Mouse (Mus musculus) hindbrain, embryonic 13.5 days (tissue): Measurements from ENCODE around the gene Cc2d2b. TPM values are rescaled to one million over a fixed set of nuclear protein-coding genes. Genes with fewer than 3 reads are reported as not detected.
A peak's percentile ranks its signal among the peaks of the same experiment; 100 is the strongest.

Experiments used
- ATAC-seq: fragments of 200-750 bp; cut with Nextera tagmentation; 2 replicates; pipeline ENCODE4 v1.8.0; 2017; ENCODE audit warnings: moderate TSS enrichment; ENCODE audit not compliant: low FRiP score
- H3K27ac ChIP-seq: fragments of 300-500 bp; sonication (generic); 2 replicates; pipeline ENCODE4 v1.5.1; 2015; ENCODE audit warnings: inconsistent platforms, mild to moderate bottlenecking, moderate library complexity
- H3K27me3 ChIP-seq: fragments of 300-500 bp; sonication (generic); 2 replicates; pipeline ENCODE4 v1.6.1; 2015; ENCODE audit warnings: mild to moderate bottlenecking, inconsistent platforms
- H3K36me3 ChIP-seq: fragments of 300-500 bp; sonication (generic); 2 replicates; pipeline ENCODE4 v1.6.1; 2015; ENCODE audit warnings: mild to moderate bottlenecking, inconsistent platforms
- H3K4me1 ChIP-seq: fragments of 300-500 bp; sonication (generic); replicated peaks from 2 replicates; pipeline ENCODE4 v1.6.1; 2015; ENCODE audit warnings: inconsistent platforms
- H3K4me2 ChIP-seq: fragments of 300-500 bp; sonication (generic); 2 replicates; pipeline ENCODE4 v1.6.1; 2015; ENCODE audit warnings: inconsistent platforms, mild to moderate bottlenecking, moderate library complexity
- H3K4me3 ChIP-seq: fragments of 300-500 bp; sonication (generic); 2 replicates; pipeline ENCODE4 v1.5.1; 2015; ENCODE audit warnings: mild to moderate bottlenecking, inconsistent platforms
- H3K9ac ChIP-seq: fragments of 300-500 bp; sonication (generic); 2 replicates; pipeline ENCODE4 v1.6.1; 2015; ENCODE audit warnings: mild to moderate bottlenecking, inconsistent platforms
- H3K9me3 ChIP-seq: fragments of 300-500 bp; sonication (generic); 2 replicates; pipeline ENCODE4 v1.6.1; 2016; ENCODE audit warnings: inconsistent platforms
- WGBS: fragments of 180-500 bp; shearing (Covaris S2); methylation state at CpG from one replicate; pipeline ENCODE4 v1.1.7; 2015; 5-methylcytosine and 5-hydroxymethylcytosine counted together
- polyA plus RNA-seq: library from polyadenylated mRNA; unstranded; fragments of >200 nt; fragmentation: Nextera tagmentation; extraction: Ambion mirVana; gene quantifications from 2 replicates; pipeline ENCODE4 v1.2.1, GENCODE M21; 2015

The Cc2d2b gene
- polyA plus RNA-seq, 1 experiment from 2014 or later = 0.19 TPM

GRCm38 (mm10) chr19:40849391-40849790, 100.8 kb downstream of the Cc2d2b start:
- 74% methylated on average over 12 of the region's 12 CpGs for WGBS
- H3K4me3 ChIP-seq = no peak overlapping the region
- H3K36me3 ChIP-seq = peaks cover 63% of the 10 kb centered on the region
- H3K9me3 ChIP-seq = no peaks in the 10 kb centered on the region
- H3K9ac ChIP-seq = no peak overlapping the region
- no peaks in the 10 kb centered on the region for H3K27me3 ChIP-seq
- no peaks in the 10 kb centered on the region for H3K4me1 ChIP-seq
- no peak overlapping the region for H3K4me2 ChIP-seq
- no peak overlapping the region for H3K27ac ChIP-seq
- ATAC-seq = no peak

DNA sequence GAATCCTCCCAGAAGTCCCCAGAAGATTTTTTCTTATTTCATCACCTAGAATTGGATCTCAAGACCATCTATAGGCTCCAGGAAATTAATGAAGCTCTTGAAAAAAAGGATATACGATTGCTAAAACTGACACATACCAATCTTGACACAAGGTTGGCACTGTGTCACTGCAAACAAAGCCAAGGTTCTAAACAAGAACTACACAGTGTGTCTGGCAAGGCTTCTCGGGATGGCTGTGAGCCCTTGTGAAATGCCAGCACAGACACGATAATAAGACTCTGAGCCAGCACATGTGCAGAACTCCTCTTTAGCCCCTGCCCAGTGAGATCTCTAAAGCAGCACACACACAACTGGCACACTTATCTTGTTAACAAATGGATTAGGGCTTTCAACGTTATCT, 111.0 kb downstream of the Cc2d2b start:
- H3K4me1 ChIP-seq = no peaks in the 10 kb centered on the region
- no peak overlapping the region for H3K4me2 ChIP-seq
- no peaks in the 10 kb centered on the region for H3K9me3 ChIP-seq
- no peak overlapping the region for H3K27ac ChIP-seq
- H3K9ac ChIP-seq = no peak overlapping the region
- ATAC-seq = no peak
- H3K4me3 ChIP-seq = no peak overlapping the region
- no peaks in the 10 kb centered on the region for H3K36me3 ChIP-seq
- 78% methylated on average over 4 of the region's 4 CpGs for WGBS
- peaks cover 20% of the 10 kb centered on the region for H3K27me3 ChIP-seq

GRCm38 (mm10) chr19:40868284-40868683, 119.7 kb downstream of the Cc2d2b start:
- Histone ChIP-seq H3K9me3 (no peaks in the 10 kb centered on the region), H3K9ac (no peak overlapping the region), H3K27me3 (peaks cover 59% of the 10 kb centered on the region), H3K36me3 (no peaks in the 10 kb centered on the region), H3K4me1 (no peaks in the 10 kb centered on the region), H3K4me2 (no peak overlapping the region), H3K4me3 (no peak overlapping the region), H3K27ac (no peak overlapping the region)
- ATAC-seq = no peak
- WGBS = 46% methylated on average over 5 of the region's 5 CpGs

GRCm38 (mm10) chr19:40869425-40870105, 121.0 kb downstream of the Cc2d2b start:
- Histone ChIP-seq H3K27ac (no peak overlapping the region), H3K27me3 (peaks cover 59% of the 10 kb centered on the region), H3K9ac (no peak overlapping the region), H3K36me3 (no peaks in the 10 kb centered on the region), H3K4me3 (no peak overlapping the region), H3K9me3 (no peaks in the 10 kb centered on the region), H3K4me2 (no peak overlapping the region), H3K4me1 (no peaks in the 10 kb centered on the region)
- 94% methylated on average over 3 of the region's 3 CpGs for WGBS
- no peak for ATAC-seq

DNA sequence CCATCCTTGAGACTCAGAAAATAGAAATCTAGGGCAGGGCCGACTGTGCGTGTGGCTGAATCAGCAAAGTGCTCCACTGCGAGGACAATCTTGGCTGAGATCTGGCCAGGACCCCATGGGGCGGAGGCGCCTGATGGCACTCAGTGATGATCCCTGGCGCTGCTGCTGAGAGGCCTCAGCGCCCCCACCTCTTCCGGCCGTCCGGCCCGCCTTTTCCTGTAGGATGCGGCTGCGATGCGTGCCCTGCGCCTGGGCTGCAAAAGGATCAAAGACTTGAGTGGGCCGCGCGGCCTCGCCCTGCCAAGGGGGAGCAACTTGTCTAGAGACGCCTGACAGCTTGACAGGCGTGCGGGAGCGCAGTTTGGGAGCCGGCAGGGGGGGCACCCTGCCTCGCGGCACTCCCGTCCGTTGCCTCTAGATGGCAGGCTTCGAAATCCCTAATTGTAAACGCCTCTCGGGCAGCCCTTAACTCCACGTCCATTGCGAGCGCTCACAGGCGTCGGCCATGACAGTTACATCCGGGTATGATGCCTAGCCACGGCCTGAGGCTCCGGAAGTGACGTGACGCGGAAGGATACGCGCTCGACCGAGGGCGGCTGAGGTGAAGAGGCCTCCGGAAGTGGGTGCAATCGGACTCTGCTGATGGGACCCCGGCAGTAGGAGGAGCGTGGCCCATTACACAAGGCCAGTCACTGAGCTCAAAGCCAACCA, 124.6 kb downstream of the Cc2d2b start:
- Histone ChIP-seq H3K9ac (peak overlapping the region; percentile 76), H3K27me3 (peaks cover 65% of the 10 kb centered on the region), H3K36me3 (no peaks in the 10 kb centered on the region), H3K4me3 (peak overlapping the region; percentile 57), H3K4me2 (peak overlapping the region; percentile 61), H3K27ac (peak overlapping the region; percentile 95), H3K9me3 (no peaks in the 10 kb centered on the region), H3K4me1 (no peaks in the 10 kb centered on the region)
- WGBS = 1% methylated on average over 51 of the region's 51 CpGs
- peak; percentile 99 for ATAC-seq

Other genes with a start within 250 kb of the Cc2d2b start
- 96.3 and 100 TPM in 2 replicates for gene Sorbs1, start 235.0 kb upstream of the Cc2d2b start, polyA plus RNA-seq
- gene Aldh18a1, start 160.3 kb upstream of the Cc2d2b start, polyA plus RNA-seq = 62.7 and 63.8 TPM in 2 replicates
- gene Tctn3, start 136.5 kb upstream of the Cc2d2b start, polyA plus RNA-seq = 14.1 and 14.8 TPM in 2 replicates
- gene Entpd1, start 136.4 kb upstream of the Cc2d2b start, polyA plus RNA-seq = 8.3 and 9.1 TPM in 2 replicates
- gene Ccnj, start 82.5 kb downstream of the Cc2d2b start, polyA plus RNA-seq = 22.9 and 23.4 TPM in 2 replicates
- gene Zfp518a, start 146.0 kb downstream of the Cc2d2b start, polyA plus RNA-seq = 6.0 and 6.5 TPM in 2 replicates
- 0.65 and 0.77 TPM in 2 replicates for gene Blnk, start 245.8 kb downstream of the Cc2d2b start, polyA plus RNA-seq